Mouse (Mus musculus): Measurements from ENCODE around the gene Pdhb. TPM values are rescaled to one million over a fixed set of nuclear protein-coding genes. Genes with fewer than 3 reads are reported as not detected.
A peak's percentile ranks its signal among the peaks of the same experiment; 100 is the strongest.

Gene Pdhb
- polyA plus RNA-seq, 1 experiment, result 198 TPM

GRCm38 (mm10) chr14:8214299-8215207 is 41.7 kb upstream of the Pdhb start:
- TF ChIP-seq POLR2A (IDR thresholded peaks at IDR 0.05; ENCODE audit: extremely low read depth, insufficient read depth, low read length), result no peak
- Histone ChIP-seq H3K4me1 (ENCODE audit: control insufficient read depth, insufficient read depth, low read length) (peaks cover 6% of the 10 kb centered on the region; the same call in 1 of the 2 replicates), H3K27ac (ENCODE audit: insufficient read depth, low read length) (peak overlapping the region; percentile 100), H3K4me3 (ENCODE audit: insufficient read depth, low read length) (peak overlapping the region; percentile 99)

GRCm38 (mm10) chr14:8213803-8214224 is 41.0 kb upstream of the Pdhb start, which contains the start of gene Kctd6:
Gene Kctd6 (plus strand): TSS chr14:8214140.
- Histone ChIP-seq H3K4me1 (ENCODE audit: control insufficient read depth, insufficient read depth, low read length) (peaks cover 10% of the 10 kb centered on the region), H3K27ac (ENCODE audit: insufficient read depth, low read length) (peak within 1 kb of the TSS; percentile 100), H3K4me3 (ENCODE audit: insufficient read depth, low read length) (peak within 1 kb of the TSS; percentile 99)
- peak; percentile 65; the same call in 1 of the 2 replicates for TF ChIP-seq POLR2A (IDR thresholded peaks at IDR 0.05; ENCODE audit: extremely low read depth, insufficient read depth, low read length)
- TF ChIP-seq CTCF (IDR thresholded peaks at IDR 0.05; ENCODE audit: extremely low read depth, insufficient read depth, low read length), result no peak

- TF ChIP-seq CTCF (IDR thresholded peaks at IDR 0.05; ENCODE audit: extremely low read depth, insufficient read depth, low read length) (no peak), POLR2A (IDR thresholded peaks at IDR 0.05; ENCODE audit: extremely low read depth, insufficient read depth, low read length) (no peak)
- Histone ChIP-seq H3K4me1 (ENCODE audit: control insufficient read depth, insufficient read depth, low read length) (peaks cover 12% of the 10 kb centered on the region), H3K4me3 (ENCODE audit: insufficient read depth, low read length) (no peak overlapping the region), H3K27ac (ENCODE audit: insufficient read depth, low read length) (no peak overlapping the region)
Measured at GRCm38 (mm10) chr14:8212996-8213395, 40.2 kb upstream of the Pdhb start.

GRCm38 (mm10) chr14:8209896-8210295 is 37.1 kb upstream of the Pdhb start:
- Histone ChIP-seq H3K4me3 (ENCODE audit: insufficient read depth, low read length) (no peak overlapping the region), H3K4me1 (ENCODE audit: control insufficient read depth, insufficient read depth, low read length) (peaks cover 13% of the 10 kb centered on the region), H3K27ac (ENCODE audit: insufficient read depth, low read length) (no peak overlapping the region)
- no peak for TF ChIP-seq CTCF (IDR thresholded peaks at IDR 0.05; ENCODE audit: extremely low read depth, insufficient read depth, low read length)
- TF ChIP-seq POLR2A (IDR thresholded peaks at IDR 0.05; ENCODE audit: extremely low read depth, insufficient read depth, low read length), result no peak

GRCm38 (mm10) chr14:8208876-8209275 is 36.1 kb upstream of the Pdhb start:
- Histone ChIP-seq H3K4me1 (ENCODE audit: control insufficient read depth, insufficient read depth, low read length) (peaks cover 13% of the 10 kb centered on the region), H3K27ac (ENCODE audit: insufficient read depth, low read length) (peak overlapping the region; percentile 58; the same call in 1 of the 2 replicates), H3K4me3 (ENCODE audit: insufficient read depth, low read length) (no peak overlapping the region)
- TF ChIP-seq CTCF (IDR thresholded peaks at IDR 0.05; ENCODE audit: extremely low read depth, insufficient read depth, low read length), result no peak
- no peak for TF ChIP-seq POLR2A (IDR thresholded peaks at IDR 0.05; ENCODE audit: extremely low read depth, insufficient read depth, low read length)

GRCm38 (mm10) chr14:8207543-8207942 is 34.7 kb upstream of the Pdhb start:
- H3K27ac ChIP-seq (ENCODE audit: insufficient read depth, low read length), result no peak overlapping the region
- TF ChIP-seq POLR2A (IDR thresholded peaks at IDR 0.05; ENCODE audit: extremely low read depth, insufficient read depth, low read length), result no peak
- no peak for TF ChIP-seq CTCF (IDR thresholded peaks at IDR 0.05; ENCODE audit: extremely low read depth, insufficient read depth, low read length)
- no peak overlapping the region for H3K4me3 ChIP-seq (ENCODE audit: insufficient read depth, low read length)
- peaks cover 13% of the 10 kb centered on the region for H3K4me1 ChIP-seq (ENCODE audit: control insufficient read depth, insufficient read depth, low read length)

GRCm38 (mm10) chr14:8207105-8207504 is 34.3 kb upstream of the Pdhb start:
- peaks cover 13% of the 10 kb centered on the region for H3K4me1 ChIP-seq (ENCODE audit: control insufficient read depth, insufficient read depth, low read length)
- no peak overlapping the region for H3K27ac ChIP-seq (ENCODE audit: insufficient read depth, low read length)
- TF ChIP-seq POLR2A (IDR thresholded peaks at IDR 0.05; ENCODE audit: extremely low read depth, insufficient read depth, low read length), result no peak
- no peak for TF ChIP-seq CTCF (IDR thresholded peaks at IDR 0.05; ENCODE audit: extremely low read depth, insufficient read depth, low read length)
- H3K4me3 ChIP-seq (ENCODE audit: insufficient read depth, low read length), result no peak overlapping the region

- H3K4me1 ChIP-seq (ENCODE audit: control insufficient read depth, insufficient read depth, low read length), result peaks cover 13% of the 10 kb centered on the region
- TF ChIP-seq POLR2A (IDR thresholded peaks at IDR 0.05; ENCODE audit: extremely low read depth, insufficient read depth, low read length) (no peak), CTCF (IDR thresholded peaks at IDR 0.05; ENCODE audit: extremely low read depth, insufficient read depth, low read length) (no peak)
- no peak overlapping the region for H3K27ac ChIP-seq (ENCODE audit: insufficient read depth, low read length)
- H3K4me3 ChIP-seq (ENCODE audit: insufficient read depth, low read length), result no peak overlapping the region
Measured at GRCm38 (mm10) chr14:8206179-8206910, 33.5 kb upstream of the Pdhb start.

- Histone ChIP-seq H3K4me1 (ENCODE audit: control insufficient read depth, insufficient read depth, low read length) (peaks cover 4% of the 10 kb centered on the region), H3K27ac (ENCODE audit: insufficient read depth, low read length) (no peak overlapping the region), H3K4me3 (ENCODE audit: insufficient read depth, low read length) (no peak overlapping the region)
- no peak for TF ChIP-seq CTCF (IDR thresholded peaks at IDR 0.05; ENCODE audit: extremely low read depth, insufficient read depth, low read length)
- TF ChIP-seq POLR2A (IDR thresholded peaks at IDR 0.05; ENCODE audit: extremely low read depth, insufficient read depth, low read length), result no peak
Measured at GRCm38 (mm10) chr14:8201715-8202114, 28.9 kb upstream of the Pdhb start.
